Mouse (Mus musculus) colon, adult 2 months (tissue): Measurements from ENCODE around the gene Ccnl2. TPM values are rescaled to one million over a fixed set of nuclear protein-coding genes. Genes with fewer than 3 reads are reported as not detected.

Source experiments
- polyA plus RNA-seq: library from polyadenylated mRNA; depleted of rRNA; stranded (reverse); fragments of >200 nt; gene quantifications from 2 replicates; pipeline ENCODE4 v1.2.3, GENCODE M21; 2012; rRNA removed

Gene Ccnl2
- 67.5 and 73.1 TPM in 2 replicates for polyA plus RNA-seq

DNA sequence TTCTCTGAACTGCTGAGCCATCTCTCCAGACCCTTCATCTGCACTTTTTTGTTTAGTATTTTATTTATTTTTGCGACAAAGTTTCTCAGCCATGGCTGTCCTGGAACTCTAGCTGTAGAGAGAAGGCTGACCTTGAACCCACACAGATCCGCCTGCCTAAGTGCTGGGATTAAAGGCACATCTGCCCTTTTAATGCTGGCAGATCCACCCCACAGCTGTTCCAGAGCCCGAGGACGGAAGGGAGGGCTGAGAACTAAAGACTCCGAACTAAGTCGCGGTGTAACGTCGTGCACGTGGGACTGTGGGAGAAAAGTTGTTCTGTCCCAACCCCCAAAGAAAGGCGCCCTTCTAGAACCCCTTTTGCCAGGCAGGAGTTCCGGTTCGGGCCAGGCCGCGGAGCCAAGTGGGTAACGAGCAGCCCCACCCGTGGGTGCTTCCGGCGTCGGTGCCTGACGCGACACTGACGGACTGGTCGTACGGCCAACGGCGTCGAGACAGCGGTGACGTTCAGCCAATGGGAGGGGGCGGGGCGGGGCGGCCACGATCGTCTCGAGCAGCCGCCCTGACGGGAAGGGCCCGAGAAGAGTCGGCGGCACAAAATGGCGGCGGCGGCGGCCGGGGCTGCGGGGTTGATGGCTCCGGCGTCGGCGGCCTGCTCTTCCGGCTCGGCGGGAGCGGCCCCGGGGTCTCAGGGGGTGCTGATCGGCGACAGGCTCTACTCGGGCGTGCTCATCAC is at the start of gene Ccnl2:
Ccnl2 (plus strand) TSS at position 561 of the 736 bp plus-strand sequence.

DNA sequence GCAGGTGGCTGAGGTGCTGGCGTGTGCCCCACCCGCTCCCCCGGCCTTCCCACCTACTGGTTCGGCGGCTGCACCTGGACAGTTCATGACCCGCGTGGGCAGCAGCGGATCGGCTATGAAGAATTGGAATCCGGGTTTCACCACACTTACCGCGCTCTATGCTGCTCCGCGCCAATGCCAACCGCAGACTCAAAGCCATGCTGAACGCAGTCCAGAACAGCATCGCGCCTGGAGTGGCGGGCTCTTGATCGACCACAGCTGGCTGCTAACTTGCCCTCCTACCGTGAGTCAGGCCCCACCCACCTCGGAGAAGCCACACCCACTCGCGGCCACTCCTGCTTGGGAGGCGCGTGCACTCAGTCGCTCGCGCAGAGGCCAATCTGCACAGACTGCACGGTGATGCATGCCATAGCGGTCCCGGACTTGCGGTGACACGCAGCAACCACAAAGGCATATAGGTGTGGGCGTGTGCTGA is 38.0 kb upstream of the Ccnl2 start, which contains the start of gene Vwa1:
Vwa1 (minus strand) TSS at position 419 of the 475 bp plus-strand sequence.

GRCm38 (mm10) chr4:155785819-155786218 is 26.5 kb upstream of the Ccnl2 start, which contains the start of gene Tmem88b:
Gene Tmem88b, minus strand, starts transcription at chr4:155785874.

DNA sequence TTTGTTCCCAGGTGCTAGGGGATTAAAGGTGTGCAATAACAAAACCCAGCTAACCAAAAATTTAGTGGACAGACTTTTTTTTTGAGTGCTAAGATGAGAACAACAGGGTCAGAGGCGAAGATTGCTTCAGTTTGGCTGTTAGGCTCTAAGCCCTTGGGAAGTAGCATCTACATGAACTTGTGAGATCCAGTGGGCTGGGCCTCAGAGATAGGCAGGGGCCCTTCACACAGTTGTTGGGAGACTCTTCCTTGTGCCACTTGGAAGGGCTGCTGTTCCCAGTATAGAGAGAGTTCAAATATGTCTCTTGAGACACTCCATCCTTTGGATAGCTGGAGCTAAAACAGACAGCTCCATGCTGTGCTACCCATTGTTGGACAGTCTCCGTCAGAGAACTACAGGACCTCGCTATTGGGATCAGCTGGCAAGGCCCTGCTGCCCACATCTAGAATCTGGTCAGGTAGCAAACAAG is 22.2 kb upstream of the Ccnl2 start, which contains the start of gene Ankrd65:
Ankrd65 (plus strand) TSS at position 419 of the 469 bp plus-strand sequence.

DNA sequence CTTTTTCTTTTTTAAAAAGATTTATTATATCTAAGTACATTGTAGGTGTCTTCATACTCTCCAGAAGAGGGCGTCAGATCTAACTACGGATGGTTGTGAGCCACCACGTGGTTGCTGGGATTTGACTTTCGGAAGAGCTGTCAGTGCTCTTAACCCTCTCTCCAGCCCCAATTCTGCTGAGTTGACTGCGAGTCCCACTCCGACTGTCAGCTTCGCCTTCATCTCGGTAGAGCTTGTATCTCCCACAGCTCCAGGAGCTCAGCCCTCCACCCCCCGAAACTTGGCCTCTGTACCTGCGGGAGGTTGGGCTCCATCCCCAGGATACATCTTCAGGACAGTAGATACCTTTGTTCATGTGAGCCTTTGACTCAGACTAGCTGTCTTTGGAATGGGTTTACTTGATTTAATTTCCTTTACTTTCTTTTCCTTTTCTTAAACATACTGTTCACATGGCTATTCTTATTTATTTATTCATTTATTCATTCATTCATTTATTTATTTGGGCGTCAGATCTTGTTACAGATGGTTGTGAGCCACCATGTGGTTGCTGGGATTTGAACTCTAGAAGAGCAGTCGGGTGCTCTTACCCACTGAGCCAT is 9.4 kb upstream of the Ccnl2 start, which contains the start of gene Mrpl20:
Mrpl20 (plus strand) TSS at position 138 of the 599 bp plus-strand sequence.

GRCm38 (mm10) chr4:155831205-155831766 is 19.0 kb downstream of the Ccnl2 start, which contains the start of gene Aurkaip1:
Gene Aurkaip1, plus strand, starts transcription at chr4:155831272.

GRCm38 (mm10) chr4:155839483-155839910 is 27.2 kb downstream of the Ccnl2 start, which contains the start of gene Mxra8:
Gene Mxra8, plus strand, starts transcription at chr4:155839680.

DNA sequence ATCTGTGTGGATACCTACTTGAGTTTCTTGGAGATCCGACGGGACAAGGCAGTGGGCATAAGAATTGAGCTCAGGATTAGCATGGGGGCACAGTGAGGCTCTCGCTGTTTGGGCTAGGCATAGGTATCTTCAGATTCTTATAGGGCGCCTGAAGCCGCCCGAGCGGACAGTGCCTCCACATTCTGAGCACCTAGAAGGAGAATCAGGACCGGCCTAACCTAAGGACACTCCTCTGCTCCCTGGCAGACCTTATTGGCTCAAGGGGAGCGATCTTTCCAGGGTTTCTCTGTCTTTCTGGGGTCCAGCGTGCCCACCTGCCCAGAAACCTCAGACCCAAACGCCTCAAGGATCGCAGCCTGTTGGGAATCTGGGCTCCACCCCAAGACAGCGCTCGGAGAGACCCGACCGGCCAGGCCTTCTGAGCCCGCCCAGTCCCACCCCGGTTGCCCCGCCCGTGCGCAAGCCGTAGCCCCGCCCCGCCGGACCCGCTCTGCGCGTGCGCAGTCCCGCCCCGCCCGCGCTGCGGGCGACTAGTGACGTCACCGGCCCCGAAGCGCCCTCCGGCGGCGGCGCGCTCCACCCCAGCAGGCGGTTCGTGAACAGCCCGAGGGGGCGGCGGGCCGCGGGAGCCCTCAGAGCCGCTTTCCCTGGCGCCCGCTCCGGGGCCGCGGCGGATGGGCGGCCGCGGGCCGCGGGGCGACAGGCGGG is 34.7 kb downstream of the Ccnl2 start, which contains the start of gene Dvl1:
Dvl1 (plus strand) TSS at position 532 of the 708 bp plus-strand sequence.

GRCm38 (mm10) chr4:155863001-155863400 is 50.7 kb downstream of the Ccnl2 start, which contains the start of gene Tas1r3:
Gene Tas1r3, minus strand, starts transcription at chr4:155863362.

DNA sequence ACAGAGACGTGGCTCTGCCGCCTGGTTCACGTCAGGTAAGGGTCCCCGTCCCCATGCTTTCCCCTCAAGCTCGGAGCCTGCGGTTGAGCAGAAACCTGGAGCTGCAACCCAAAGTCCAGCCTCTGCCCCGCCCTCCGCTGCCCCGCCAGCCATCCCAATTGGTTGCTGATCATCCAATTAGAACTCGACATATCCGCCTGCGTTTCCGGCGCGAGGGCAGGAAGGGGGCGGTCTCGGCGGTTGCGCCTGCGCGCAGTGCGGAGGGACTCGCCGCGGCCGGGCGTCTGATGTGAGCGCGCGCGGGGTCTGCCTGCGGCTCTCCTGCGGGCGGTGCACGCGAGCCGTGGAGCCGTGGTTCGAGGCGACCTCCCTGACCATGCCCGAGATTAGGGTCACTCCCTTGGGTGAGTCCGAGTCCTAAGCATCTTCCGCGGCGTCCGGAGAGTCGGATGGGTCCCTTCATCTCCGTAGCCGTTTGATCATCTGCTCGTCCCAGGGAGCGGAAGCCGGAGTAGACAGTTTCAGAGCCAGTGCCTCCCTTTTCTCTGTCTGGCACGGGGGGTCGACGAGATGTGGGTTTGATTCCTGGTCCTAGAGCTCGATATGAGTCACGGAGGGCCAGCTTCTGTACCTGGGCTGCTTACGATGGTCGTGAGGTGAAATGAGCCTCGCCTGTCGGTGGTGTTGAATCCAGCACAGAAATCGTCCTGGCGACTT is 57.2 kb downstream of the Ccnl2 start, which contains the start of the genes Cptp and Ints11:
Cptp (minus strand) TSS at position 124 of the 717 bp plus-strand sequence.
Ints11 (plus strand) TSS at position 230 of the 717 bp plus-strand sequence.

Other genes starting within 250 kb of the Ccnl2 start
- gene Slc35e2, start 211.1 kb upstream of the Ccnl2 start, polyA plus RNA-seq = 4.9 and 7.6 TPM in 2 replicates
- 17.2 and 18.7 TPM in 2 replicates for gene Cdk11b, start 187.6 kb upstream of the Ccnl2 start, polyA plus RNA-seq
- gene Gm10563, start 167.1 kb upstream of the Ccnl2 start, polyA plus RNA-seq = not detected in 2 replicates
- 43.5 and 50.1 TPM in 2 replicates for gene Mmp23, start 159.1 kb upstream of the Ccnl2 start, polyA plus RNA-seq
- gene Mib2, start 143.3 kb upstream of the Ccnl2 start, polyA plus RNA-seq = 76.0 and 94.4 TPM in 2 replicates
- 12.5 and 15.8 TPM in 2 replicates for gene Fndc10, start 118.1 kb upstream of the Ccnl2 start, polyA plus RNA-seq
- 161 and 190 TPM in 2 replicates for gene Ssu72, start 107.7 kb upstream of the Ccnl2 start, polyA plus RNA-seq
- 1.1 and 1.6 TPM in 2 replicates for gene Tmem240, start 77.7 kb upstream of the Ccnl2 start, polyA plus RNA-seq
- gene Atad3a, start 51.4 kb upstream of the Ccnl2 start, polyA plus RNA-seq = 91.7 and 122 TPM in 2 replicates
- 17.4 and 17.5 TPM in 2 replicates for gene Vwa1, start 37.8 kb upstream of the Ccnl2 start, polyA plus RNA-seq
- 0.35 and 0.52 TPM in 2 replicates for gene Tmem88b, start 26.6 kb upstream of the Ccnl2 start, polyA plus RNA-seq
- not detected in 2 replicates for gene Ankrd65, start 22.1 kb upstream of the Ccnl2 start, polyA plus RNA-seq
- 46.5 and 51.8 TPM in 2 replicates for gene Mrpl20, start 9.6 kb upstream of the Ccnl2 start, polyA plus RNA-seq
- gene Aurkaip1, start 18.8 kb downstream of the Ccnl2 start, polyA plus RNA-seq = 156 and 218 TPM in 2 replicates
- gene Mxra8, start 27.2 kb downstream of the Ccnl2 start, polyA plus RNA-seq = 198 and 240 TPM in 2 replicates
- 158 and 173 TPM in 2 replicates for gene Dvl1, start 34.9 kb downstream of the Ccnl2 start, polyA plus RNA-seq
- 2.1 and 2.5 TPM in 2 replicates for gene Tas1r3, start 50.9 kb downstream of the Ccnl2 start, polyA plus RNA-seq
- gene Cptp, start 57.0 kb downstream of the Ccnl2 start, polyA plus RNA-seq = 42.9 and 61.8 TPM in 2 replicates
- gene Ints11, start 57.1 kb downstream of the Ccnl2 start, polyA plus RNA-seq = 31.6 and 35.5 TPM in 2 replicates
- 67.3 and 77.5 TPM in 2 replicates for gene Pusl1, start 79.3 kb downstream of the Ccnl2 start, polyA plus RNA-seq
- gene Acap3, start 79.3 kb downstream of the Ccnl2 start, polyA plus RNA-seq = 33.5 and 33.9 TPM in 2 replicates
- gene Ube2j2, start 131.3 kb downstream of the Ccnl2 start, polyA plus RNA-seq = 117 and 241 TPM in 2 replicates
- gene C1qtnf12, start 149.8 kb downstream of the Ccnl2 start, polyA plus RNA-seq = 17.3 and 30.6 TPM in 2 replicates
- gene B3galt6, start 180.2 kb downstream of the Ccnl2 start, polyA plus RNA-seq = 9.6 and 10.5 TPM in 2 replicates
- gene Sdf4, start 180.4 kb downstream of the Ccnl2 start, polyA plus RNA-seq = 61.7 and 70.0 TPM in 2 replicates
- gene Tnfrsf4, start 201.4 kb downstream of the Ccnl2 start, polyA plus RNA-seq = 5.3 and 6.2 TPM in 2 replicates
- gene Tnfrsf18, start 213.7 kb downstream of the Ccnl2 start, polyA plus RNA-seq = 5.0 and 6.4 TPM in 2 replicates
- 27.0 and 29.4 TPM in 2 replicates for gene Ttll10, start 246.9 kb downstream of the Ccnl2 start, polyA plus RNA-seq